Mouse (Mus musculus) G1E-ER4 (cell line): Measurements from ENCODE around the gene Gpr108. TPM values are rescaled to one million over a fixed set of nuclear protein-coding genes. Genes with fewer than 3 reads are reported as not detected.

Experiments used
- GATA1 ChIP-seq: IDR thresholded peaks from one replicate; pipeline ENCODE4 v1.8.0; 2012; ENCODE audit warnings: low read length, inconsistent platforms
- polyA plus RNA-seq: library from polyadenylated mRNA; stranded (reverse); fragments of >175 nt; gene quantifications from 2 replicates; pipeline ENCODE4 v1.2.3, GENCODE M21; 2012

Gpr108 gene
- polyA plus RNA-seq = 15.2 and 17.6 TPM in 2 replicates

GRCm38 (mm10) chr17:57248201-57248699, at the start of gene Gpr108:
Gene Gpr108 (minus strand): TSS chr17:57248446.
- no peak for TF ChIP-seq GATA1

DNA sequence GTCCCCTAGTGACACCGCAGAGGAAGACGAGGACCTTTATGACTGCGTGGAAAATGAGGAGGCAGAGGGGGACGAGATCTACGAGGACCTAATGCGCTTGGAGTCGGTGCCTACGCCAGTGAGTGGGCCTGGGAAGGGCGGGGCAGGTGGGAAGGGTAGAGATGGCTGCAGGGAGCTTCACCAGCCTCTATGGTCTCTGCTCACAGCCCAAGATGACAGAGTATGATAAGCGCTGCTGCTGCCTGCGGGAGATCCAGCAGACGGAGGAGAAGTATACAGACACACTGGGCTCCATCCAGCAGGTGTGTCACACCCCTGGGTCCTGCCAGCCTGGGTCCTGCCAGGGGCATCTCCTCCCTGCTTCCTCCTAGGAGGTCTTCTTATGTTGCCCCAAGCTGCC, 48.8 kb upstream of the Gpr108 start:
- no peak for TF ChIP-seq GATA1

DNA sequence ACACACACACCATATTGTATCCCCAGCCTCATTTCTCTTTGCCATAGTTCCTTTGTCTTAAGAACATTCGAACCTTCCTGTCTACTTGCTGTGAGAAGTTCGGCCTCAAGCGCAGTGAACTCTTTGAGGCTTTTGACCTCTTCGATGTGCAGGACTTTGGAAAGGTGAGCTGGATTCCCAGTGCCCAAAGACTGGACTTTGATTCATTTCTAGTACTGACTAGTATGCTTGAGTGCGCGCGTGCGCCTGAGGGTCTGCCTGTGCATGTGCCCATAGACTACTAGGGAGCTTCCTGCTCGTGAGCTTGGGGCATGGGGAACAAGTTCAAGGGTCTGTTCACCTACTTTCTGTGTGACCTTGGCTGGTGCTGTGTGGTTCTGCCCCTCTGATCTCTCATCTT, 47.7 kb upstream of the Gpr108 start:
- no peak for TF ChIP-seq GATA1

DNA sequence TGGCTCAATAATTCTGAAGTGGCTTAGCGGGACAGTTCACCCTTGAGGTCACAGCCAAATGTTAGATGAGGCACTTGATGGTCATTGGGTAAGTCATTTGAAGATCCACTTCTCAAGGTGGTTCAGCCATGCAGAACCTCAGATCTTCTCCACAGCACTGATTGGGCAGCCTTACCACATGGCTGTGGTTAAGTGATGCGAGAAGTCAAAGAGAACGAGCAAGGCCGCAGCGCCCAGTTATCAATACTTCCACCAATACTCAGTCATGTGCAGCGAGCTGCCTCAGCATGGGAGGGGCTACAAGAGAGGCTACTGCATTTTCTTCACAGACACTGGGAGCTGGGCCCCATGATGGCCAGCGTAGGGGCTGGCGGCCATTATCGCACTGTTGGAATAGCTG, 44.7 kb upstream of the Gpr108 start:
- no peak for TF ChIP-seq GATA1

- no peak for TF ChIP-seq GATA1
These were observed 44.1 kb upstream of the Gpr108 start for GRCm38 (mm10) chr17:57292302-57292701.

- no peak for TF ChIP-seq GATA1
These were observed 42.4 kb upstream of the Gpr108 start for GRCm38 (mm10) chr17:57290671-57291055.

- TF ChIP-seq GATA1 = peak; percentile 34
These were observed 41.9 kb upstream of the Gpr108 start for GRCm38 (mm10) chr17:57290001-57290670.

GRCm38 (mm10) chr17:57289252-57289651, 41.0 kb upstream of the Gpr108 start:
- TF ChIP-seq GATA1 = no peak

GRCm38 (mm10) chr17:57286718-57287355, 38.6 kb upstream of the Gpr108 start:
- TF ChIP-seq GATA1 = no peak

DNA sequence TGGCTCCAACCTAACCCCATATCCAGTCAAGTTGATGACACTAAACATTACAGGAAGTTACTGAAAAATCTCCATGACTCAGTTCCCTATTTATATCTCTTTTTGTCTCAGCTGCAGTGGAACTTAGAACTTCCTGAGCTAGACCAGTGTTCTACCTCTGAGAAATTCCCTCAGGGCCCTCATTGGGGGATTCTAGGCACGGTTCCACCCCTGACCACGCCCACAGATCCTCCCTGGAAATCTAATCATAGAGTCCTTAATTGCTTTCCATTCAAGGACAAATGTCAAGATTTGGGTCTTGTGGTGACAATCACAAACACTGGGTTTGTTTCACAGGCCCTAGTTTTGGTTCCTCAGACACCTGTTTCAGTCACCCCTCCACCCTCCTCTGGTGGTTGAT, 36.8 kb upstream of the Gpr108 start:
- TF ChIP-seq GATA1 = no peak

- no peak for TF ChIP-seq GATA1
These were observed 35.7 kb upstream of the Gpr108 start for GRCm38 (mm10) chr17:57283906-57284305.

- no peak for TF ChIP-seq GATA1
These were observed 32.2 kb upstream of the Gpr108 start for GRCm38 (mm10) chr17:57280411-57280810.

- TF ChIP-seq GATA1 = no peak
These were observed 31.5 kb upstream of the Gpr108 start for GRCm38 (mm10) chr17:57279591-57280224.

DNA sequence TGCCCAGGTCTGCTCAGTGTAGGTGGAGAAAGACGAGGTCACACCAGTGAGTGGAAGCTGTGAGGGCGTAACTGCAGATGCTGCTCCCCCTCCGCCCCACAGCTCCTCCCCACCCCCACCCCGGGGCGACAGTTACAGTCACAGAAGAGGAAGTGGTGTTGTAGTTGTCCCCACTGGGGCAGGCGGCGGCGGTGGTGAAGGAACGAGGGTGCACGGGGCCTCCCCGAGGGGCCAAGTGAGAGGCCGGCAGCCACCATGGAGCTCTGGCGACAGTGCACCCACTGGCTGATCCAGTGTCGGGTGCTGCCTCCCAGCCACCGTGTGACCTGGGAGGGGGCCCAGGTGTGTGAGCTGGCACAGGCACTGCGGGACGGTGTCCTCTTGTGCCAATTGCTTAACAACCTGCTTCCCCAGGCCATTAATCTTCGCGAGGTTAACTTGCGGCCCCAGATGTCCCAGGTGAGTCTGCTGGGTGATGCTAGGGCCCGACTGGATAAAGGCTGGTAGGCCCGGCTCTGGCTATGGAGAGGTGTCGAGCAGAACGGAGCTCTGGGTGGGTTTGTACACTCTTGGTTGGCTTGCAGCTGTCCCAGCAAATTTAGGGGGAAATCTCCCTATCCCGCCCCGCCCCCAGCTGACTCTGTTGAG, 30.8 kb upstream of the Gpr108 start, which contains the start of gene Vav1:
TSS of gene Vav1 (plus strand) at position 158 of the 648 bp plus-strand sequence.
- TF ChIP-seq GATA1 = no peak

GRCm38 (mm10) chr17:57278537-57278936, 30.3 kb upstream of the Gpr108 start:
- TF ChIP-seq GATA1 = no peak

- no peak for TF ChIP-seq GATA1
These were observed 28.4 kb upstream of the Gpr108 start for GRCm38 (mm10) chr17:57276634-57277121.
